Mouse (Mus musculus): Measurements from ENCODE around the gene Tdrd12. TPM values are rescaled to one million over a fixed set of nuclear protein-coding genes. Genes with fewer than 3 reads are reported as not detected.
"Not testable (repeated sequence)": the region's sequence is repeated elsewhere in the genome, so short reads cannot be mapped to it uniquely, and the experiment has no call there.

Tdrd12 gene
- polyA plus RNA-seq, 1 experiment: 0.07 TPM

GRCm38 (mm10) chr7:35555224-35556204 lies 18.0 kb upstream of the Tdrd12 start:
- peak; percentile 83 for DNase-seq (ENCODE audit: low spot score)

- DNase-seq (ENCODE audit: low spot score): no peak
These were observed 17.1 kb upstream of the Tdrd12 start for GRCm38 (mm10) chr7:35554605-35555175.

- no peak for DNase-seq (ENCODE audit: low spot score)
These were observed 16.4 kb upstream of the Tdrd12 start for GRCm38 (mm10) chr7:35553751-35554604.

GRCm38 (mm10) chr7:35545881-35546280 lies 8.3 kb upstream of the Tdrd12 start:
- no peak for DNase-seq (ENCODE audit: low spot score)

- no peak for DNase-seq (ENCODE audit: low spot score)
These were observed 1.6 kb downstream of the Tdrd12 start for GRCm38 (mm10) chr7:35535750-35536512.

- DNase-seq (ENCODE audit: low spot score): not testable (repeated sequence)
These were observed 7.0 kb downstream of the Tdrd12 start for GRCm38 (mm10) chr7:35530544-35530943.

GRCm38 (mm10) chr7:35530026-35530425 lies 7.5 kb downstream of the Tdrd12 start:
- DNase-seq (ENCODE audit: low spot score): no peak

- DNase-seq (ENCODE audit: low spot score): no peak
These were observed 10.8 kb downstream of the Tdrd12 start for GRCm38 (mm10) chr7:35526795-35527194.

- DNase-seq (ENCODE audit: low spot score): no peak
These were observed 35.5 kb downstream of the Tdrd12 start for GRCm38 (mm10) chr7:35501995-35502394.

GRCm38 (mm10) chr7:35497516-35497915 lies 40.0 kb downstream of the Tdrd12 start:
- DNase-seq (ENCODE audit: low spot score): no peak

GRCm38 (mm10) chr7:35491005-35491404 lies 46.5 kb downstream of the Tdrd12 start:
- DNase-seq (ENCODE audit: low spot score): no peak

- no peak for DNase-seq (ENCODE audit: low spot score)
These were observed 47.4 kb downstream of the Tdrd12 start for GRCm38 (mm10) chr7:35490186-35490585.

GRCm38 (mm10) chr7:35486553-35486952 lies 51.0 kb downstream of the Tdrd12 start:
- no peak for DNase-seq (ENCODE audit: low spot score)

- no peak for DNase-seq (ENCODE audit: low spot score)
These were observed 52.4 kb downstream of the Tdrd12 start for GRCm38 (mm10) chr7:35485126-35485525.

GRCm38 (mm10) chr7:35476457-35476856 lies 61.1 kb downstream of the Tdrd12 start:
- DNase-seq (ENCODE audit: low spot score): no peak

GRCm38 (mm10) chr7:35470794-35471193 lies 66.8 kb downstream of the Tdrd12 start:
- no peak for DNase-seq (ENCODE audit: low spot score)

- no peak for DNase-seq (ENCODE audit: low spot score)
These were observed 69.7 kb downstream of the Tdrd12 start for GRCm38 (mm10) chr7:35467856-35468255.

- no peak for DNase-seq (ENCODE audit: low spot score)
These were observed 72.5 kb downstream of the Tdrd12 start for GRCm38 (mm10) chr7:35465027-35465426.

- no peak for DNase-seq (ENCODE audit: low spot score)
These were observed 76.6 kb downstream of the Tdrd12 start for GRCm38 (mm10) chr7:35460971-35461370.

GRCm38 (mm10) chr7:35456091-35456814 lies 81.3 kb downstream of the Tdrd12 start:
- DNase-seq (ENCODE audit: low spot score): no peak

GRCm38 (mm10) chr7:35448867-35449266 lies 88.7 kb downstream of the Tdrd12 start:
- DNase-seq (ENCODE audit: low spot score): no peak

Measured in urinary bladder, adult 2 months (tissue).